Comparison of ENCODE assay signal across 8 mouse cellular contexts in genomic region chr16:8938516-8938915, GRCm38 (mm10).
DNase-seq lines count a peak whose midpoint lies in the region.
"Had no signal": no experiment of that assay in that cellular context is flagged by ENCODE, and none has a peak within 500 bp of the region (broad histone marks: within the 10 kb centered on the region; RNA-seq: fewer than 3 reads in every experiment).

No protein-coding gene starts in this region.

- no peaks in the 10 kb centered on the region for H3K36me3 ChIP-seq in limb, embryonic 10.5 days
- H3K36me3 ChIP-seq: heart, embryonic 13.5 days had no signal

- no peaks in the 10 kb centered on the region for H3K4me1 ChIP-seq in limb, embryonic 10.5 days
- H3K4me1 ChIP-seq: heart, embryonic 13.5 days had no signal

- DNase-seq in urinary bladder, postnatal 14 days (ENCODE audit: low spot score), result peak; percentile 48
- DNase-seq in urinary bladder, postnatal 10 days (ENCODE audit: low spot score), result no peak
- peak; percentile 63 for DNase-seq in cerebellum, adult 8-10 months
- peak; percentile 47 for DNase-seq in layer of hippocampus, adult 9-10 months (ENCODE audit: low spot score)
- DNase-seq in right cerebral cortex, postnatal 4 days, result peak; percentile 55
- DNase-seq in thymus, postnatal 4 days, result no peak
- DNase-seq in limb, embryonic 10.5 days (ENCODE audit: low spot score), result no peak

- no peaks in the 10 kb centered on the region for H3K27me3 ChIP-seq in limb, embryonic 10.5 days (ENCODE audit: low read depth, poor library complexity, severe bottlenecking)

- H3K9me3 ChIP-seq in limb, embryonic 10.5 days (replicated peaks), result no peaks in the 10 kb centered on the region
- H3K9me3 ChIP-seq: heart, embryonic 13.5 days had no signal

- H3K4me3 ChIP-seq in limb, embryonic 10.5 days, result no peak overlapping the region
- H3K4me3 ChIP-seq: heart, embryonic 13.5 days had no signal

- WGBS in limb, embryonic 10.5 days, result 57% methylated on average over 5 of the region's 5 CpGs

- H3K27ac ChIP-seq in limb, embryonic 10.5 days, result no peak overlapping the region
- H3K27ac ChIP-seq: heart, embryonic 13.5 days had no signal

Comparison
In these comparisons a context has a peak if more than half of its experiments do, and no peak if none do; other contexts are left out.
1. DNase-seq: peak in urinary bladder, postnatal 14 days (single experiment), cerebellum, adult 8-10 months (single experiment), layer of hippocampus, adult 9-10 months (single experiment) and right cerebral cortex, postnatal 4 days (single experiment); none in urinary bladder, postnatal 10 days (single experiment), thymus, postnatal 4 days (single experiment) and limb, embryonic 10.5 days (single experiment).